Mouse (Mus musculus) midbrain, embryonic 14.5 days (tissue): ENCODE measurements around the gene Znhit2. TPM values are rescaled to one million over a fixed set of nuclear protein-coding genes. Genes with fewer than 3 reads are reported as not detected.

Experiments used
- ATAC-seq: fragments of 200-750 bp; cut with Nextera tagmentation; 2 replicates; pipeline ENCODE4 v1.8.0; 2017; ENCODE audit warnings: moderate number of reproducible peaks, moderate library complexity; ENCODE audit not compliant: low FRiP score, low TSS enrichment
- DNase-seq: peaks from one replicate; pipeline ENCODE4 v3.0.0-alpha.2; 2015
- H3K27ac ChIP-seq: fragments of 300-500 bp; sonication (generic); replicated peaks from 2 replicates; pipeline ENCODE4 v1.5.1; 2014; ENCODE audit warnings: mild to moderate bottlenecking, low read depth, low read length, moderate library complexity
- H3K27me3 ChIP-seq: fragments of 300-500 bp; sonication (generic); 2 replicates; pipeline ENCODE4 v1.6.1; 2014; ENCODE audit warnings: low read length, control low read depth, mixed read lengths; ENCODE audit not compliant: control insufficient read depth, insufficient read depth
- H3K36me3 ChIP-seq: fragments of 300-500 bp; sonication (generic); 2 replicates; pipeline ENCODE4 v1.6.1; 2014; ENCODE audit warnings: low read length, control low read depth; ENCODE audit not compliant: control insufficient read depth, insufficient read depth
- H3K4me1 ChIP-seq: fragments of 300-500 bp; sonication (generic); 2 replicates; pipeline ENCODE4 v1.6.1; 2014; ENCODE audit warnings: mild to moderate bottlenecking, antibody characterized with exemption, low read length, control low read depth; ENCODE audit not compliant: control insufficient read depth, insufficient read depth
- H3K4me2 ChIP-seq: fragments of 300-500 bp; sonication (generic); 2 replicates; pipeline ENCODE4 v1.6.1; 2014; ENCODE audit warnings: mild to moderate bottlenecking, low read length, moderate library complexity
- H3K4me3 ChIP-seq: fragments of 300-500 bp; sonication (generic); replicated peaks from 2 replicates; pipeline ENCODE4 v1.5.1; 2014; ENCODE audit warnings: low read depth, low read length
- H3K9ac ChIP-seq: fragments of 300-500 bp; sonication (generic); replicated peaks from 2 replicates; pipeline ENCODE4 v1.6.1; 2014; ENCODE audit warnings: mild to moderate bottlenecking, low read length, moderate library complexity
- H3K9me3 ChIP-seq: fragments of 300-500 bp; sonication (generic); 2 replicates; pipeline ENCODE4 v1.6.1; 2016; ENCODE audit warnings: low read length, control low read depth, mixed read lengths; ENCODE audit not compliant: control insufficient read depth
- WGBS: fragments of 180-500 bp; shearing (Covaris S2); extraction: QIAGEN DNeasy Blood & Tissue Kit; methylation state at CpG from one replicate; pipeline ENCODE4 v1.1.7; 2014; 5-methylcytosine and 5-hydroxymethylcytosine counted together
- polyA plus RNA-seq: library from polyadenylated mRNA; unstranded; fragments of >200 nt; fragmentation: Nextera tagmentation; extraction: Ambion mirVana; gene quantifications from 2 replicates; pipeline ENCODE4 v1.2.1, GENCODE M21; 2014

Znhit2 gene
- 32.4 and 37.9 TPM in 2 replicates for polyA plus RNA-seq

GRCm38 (mm10) chr19:6061021-6061533 is at the start of gene Znhit2:
TSS of gene Znhit2 (plus strand) at chr19:6061192.
- peak within 1 kb of the TSS; percentile 100 for H3K4me2 ChIP-seq
- H3K9ac ChIP-seq = peak within 1 kb of the TSS; percentile 91
- peak within 1 kb of the TSS; percentile 77 for H3K4me3 ChIP-seq
- H3K36me3 ChIP-seq = peaks cover 7% of the 10 kb centered on the region
- DNase-seq = peak; percentile 95
- peak within 1 kb of the TSS; percentile 89 for H3K27ac ChIP-seq
- H3K27me3 ChIP-seq = no peaks in the 10 kb centered on the region
- peak; percentile 35 for ATAC-seq
- peaks cover 27% of the 10 kb centered on the region for H3K4me1 ChIP-seq
- WGBS = under 1% methylated on average over 58 of the region's 58 CpGs
- no peaks in the 10 kb centered on the region for H3K9me3 ChIP-seq

GRCm38 (mm10) chr19:6013691-6014090 is 47.3 kb upstream of the Znhit2 start:
- no peak overlapping the region for H3K9ac ChIP-seq
- H3K4me1 ChIP-seq = no peaks in the 10 kb centered on the region
- WGBS = 86% methylated on average over 10 of the region's 10 CpGs
- H3K4me2 ChIP-seq = no peak overlapping the region
- H3K27ac ChIP-seq = no peak overlapping the region
- H3K4me3 ChIP-seq = no peak overlapping the region
- H3K27me3 ChIP-seq = peaks cover 7% of the 10 kb centered on the region; the same call in 1 of the 2 replicates
- no peaks in the 10 kb centered on the region for H3K36me3 ChIP-seq
- ATAC-seq (no peak), DNase-seq (no peak)
- H3K9me3 ChIP-seq = no peaks in the 10 kb centered on the region

- Histone ChIP-seq H3K36me3 (no peaks in the 10 kb centered on the region), H3K9me3 (no peaks in the 10 kb centered on the region), H3K27ac (no peak overlapping the region), H3K4me2 (peak overlapping the region; percentile 81), H3K4me3 (peak overlapping the region; percentile 43), H3K9ac (peak overlapping the region; percentile 62), H3K27me3 (peaks cover 7% of the 10 kb centered on the region; the same call in 1 of the 2 replicates), H3K4me1 (no peaks in the 10 kb centered on the region)
- peak; percentile 57 for ATAC-seq
- peak; percentile 46 for DNase-seq
- 2% methylated on average over 18 of the region's 18 CpGs for WGBS
These were observed 45.9 kb upstream of the Znhit2 start for GRCm38 (mm10) chr19:6014991-6015510.

GRCm38 (mm10) chr19:6015511-6016315 is 45.3 kb upstream of the Znhit2 start, which contains the start of gene Capn1:
TSS of gene Capn1 (minus strand) at chr19:6015897.
- Histone ChIP-seq H3K27me3 (peaks cover 7% of the 10 kb centered on the region; the same call in 1 of the 2 replicates), H3K4me2 (peak within 1 kb of the TSS; percentile 81), H3K4me1 (no peaks in the 10 kb centered on the region), H3K4me3 (peak within 1 kb of the TSS; percentile 43), H3K36me3 (no peaks in the 10 kb centered on the region), H3K9me3 (no peaks in the 10 kb centered on the region), H3K27ac (peak within 1 kb of the TSS; percentile 14; the same call in 1 of the 2 replicates), H3K9ac (peak within 1 kb of the TSS; percentile 62)
- 3% methylated on average over 40 of the region's 40 CpGs for WGBS
- peak; percentile 68 for ATAC-seq
- DNase-seq = peak; percentile 82

GRCm38 (mm10) chr19:6016532-6016931 is 44.5 kb upstream of the Znhit2 start:
- Histone ChIP-seq H3K27me3 (peaks cover 7% of the 10 kb centered on the region; the same call in 1 of the 2 replicates), H3K4me3 (no peak overlapping the region), H3K27ac (no peak overlapping the region), H3K4me2 (no peak overlapping the region), H3K9me3 (no peaks in the 10 kb centered on the region), H3K9ac (no peak overlapping the region), H3K36me3 (no peaks in the 10 kb centered on the region), H3K4me1 (no peaks in the 10 kb centered on the region)
- DNase-seq (peak; percentile 46), ATAC-seq (no peak)
- WGBS = 41% methylated on average over 7 of the region's 7 CpGs

GRCm38 (mm10) chr19:6018142-6019089 is 42.6 kb upstream of the Znhit2 start:
- H3K9me3 ChIP-seq = no peaks in the 10 kb centered on the region
- DNase-seq (peak; percentile 86), ATAC-seq (no peak)
- no peaks in the 10 kb centered on the region for H3K4me1 ChIP-seq
- H3K27me3 ChIP-seq = peaks cover 7% of the 10 kb centered on the region; the same call in 1 of the 2 replicates
- no peak overlapping the region for H3K9ac ChIP-seq
- H3K36me3 ChIP-seq = no peaks in the 10 kb centered on the region
- WGBS = 32% methylated on average over 15 of the region's 15 CpGs
- H3K4me3 ChIP-seq = no peak overlapping the region
- no peak overlapping the region for H3K4me2 ChIP-seq
- no peak overlapping the region for H3K27ac ChIP-seq

- no peaks in the 10 kb centered on the region for H3K36me3 ChIP-seq
- no peaks in the 10 kb centered on the region for H3K9me3 ChIP-seq
- ATAC-seq (no peak), DNase-seq (no peak)
- WGBS = 66% methylated on average over 3 of the region's 3 CpGs
- H3K9ac ChIP-seq = no peak overlapping the region
- H3K27me3 ChIP-seq = peaks cover 7% of the 10 kb centered on the region; the same call in 1 of the 2 replicates
- H3K4me3 ChIP-seq = no peak overlapping the region
- H3K4me1 ChIP-seq = no peaks in the 10 kb centered on the region
- no peak overlapping the region for H3K4me2 ChIP-seq
- no peak overlapping the region for H3K27ac ChIP-seq
These were observed 40.7 kb upstream of the Znhit2 start for GRCm38 (mm10) chr19:6020276-6020675.

- Histone ChIP-seq H3K4me3 (no peak overlapping the region), H3K9me3 (no peaks in the 10 kb centered on the region), H3K27ac (no peak overlapping the region), H3K36me3 (no peaks in the 10 kb centered on the region), H3K9ac (no peak overlapping the region), H3K4me2 (no peak overlapping the region), H3K4me1 (no peaks in the 10 kb centered on the region), H3K27me3 (no peaks in the 10 kb centered on the region)
- DNase-seq (no peak), ATAC-seq (no peak)
- 68% methylated on average over 8 of the region's 8 CpGs for WGBS
These were observed 37.9 kb upstream of the Znhit2 start for GRCm38 (mm10) chr19:6023059-6023458.
